Mouse (Mus musculus) kidney, postnatal 14 days (tissue): Measurements from ENCODE around the gene Disp2.

Experiments used
- DNase-seq: peaks from one replicate; pipeline ENCODE4 v3.0.0; 2022; ENCODE audit warnings: mixed read lengths

The Disp2 gene

GRCm38 (mm10) chr2:118779504-118780480 lies at the start of gene Disp2:
Gene Disp2 (plus strand): TSS chr2:118779719.
- peak; percentile 96 for DNase-seq

GRCm38 (mm10) chr2:118729816-118730621 lies 49.5 kb upstream of the Disp2 start:
- DNase-seq, result no peak

GRCm38 (mm10) chr2:118730622-118730915 lies 49.0 kb upstream of the Disp2 start:
- DNase-seq, result peak; percentile 88

- DNase-seq, result no peak
These were observed 47.5 kb upstream of the Disp2 start for GRCm38 (mm10) chr2:118731981-118732380.

- DNase-seq, result no peak
These were observed 46.2 kb upstream of the Disp2 start for GRCm38 (mm10) chr2:118733341-118733740.

- DNase-seq, result no peak
These were observed 39.2 kb upstream of the Disp2 start for GRCm38 (mm10) chr2:118740341-118740740.

- no peak for DNase-seq
These were observed 38.3 kb upstream of the Disp2 start for GRCm38 (mm10) chr2:118741183-118741582.

GRCm38 (mm10) chr2:118743261-118743943 lies 36.1 kb upstream of the Disp2 start:
- DNase-seq, result peak; percentile 61

- no peak for DNase-seq
These were observed 34.9 kb upstream of the Disp2 start for GRCm38 (mm10) chr2:118744621-118745020.

- peak; percentile 94 for DNase-seq
These were observed 34.2 kb upstream of the Disp2 start, which contains the start of gene Inafm2 for GRCm38 (mm10) chr2:118745232-118745884. Gene Inafm2 (plus strand): TSS chr2:118745758.

- DNase-seq, result peak; percentile 57
These were observed 33.3 kb upstream of the Disp2 start for GRCm38 (mm10) chr2:118745915-118746901.

- DNase-seq, result peak; percentile 52
These were observed 32.1 kb upstream of the Disp2 start for GRCm38 (mm10) chr2:118747301-118747960.

GRCm38 (mm10) chr2:118749341-118749884 lies 30.1 kb upstream of the Disp2 start:
- no peak for DNase-seq

GRCm38 (mm10) chr2:118750476-118750875 lies 29.0 kb upstream of the Disp2 start:
- DNase-seq, result no peak

- no peak for DNase-seq
These were observed 27.4 kb upstream of the Disp2 start for GRCm38 (mm10) chr2:118751896-118752791.

- DNase-seq, result no peak
These were observed 26.8 kb upstream of the Disp2 start for GRCm38 (mm10) chr2:118752792-118753108.

GRCm38 (mm10) chr2:118754143-118754542 lies 25.4 kb upstream of the Disp2 start:
- DNase-seq, result no peak

GRCm38 (mm10) chr2:118755407-118755806 lies 24.1 kb upstream of the Disp2 start:
- no peak for DNase-seq

- no peak for DNase-seq
These were observed 23.4 kb upstream of the Disp2 start for GRCm38 (mm10) chr2:118756103-118756502.
